Mouse (Mus musculus) frontal cortex, postnatal 25 days (tissue): ENCODE measurements around the gene Pigk.

Experiments used
- DNase-seq, 2 experiments: peaks; one replicate each; pipeline ENCODE4 v3.0.0; 2022; ENCODE audit warnings: low spot score in 2 of 2

Gene Pigk

DNA sequence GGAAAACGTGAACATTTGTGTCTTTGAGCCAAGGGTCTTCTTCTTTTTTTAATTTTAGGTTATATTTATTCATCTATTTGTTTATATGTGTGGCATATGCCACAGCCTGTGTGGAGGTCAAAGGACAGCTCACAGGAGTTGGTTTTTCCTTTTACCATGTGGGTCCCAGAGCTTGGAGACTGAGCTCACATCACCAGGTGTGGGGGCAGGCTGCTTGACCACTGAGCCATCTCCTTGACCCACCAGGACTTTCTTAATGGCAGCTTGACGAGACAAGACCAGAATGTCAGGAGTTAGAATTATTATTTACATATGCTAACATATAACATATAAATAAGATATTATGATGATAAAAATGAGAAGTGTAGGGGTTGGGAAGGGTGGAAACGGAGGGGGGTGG, 182.2 kb downstream of the Pigk start:
- DNase-seq: no peak

GRCm38 (mm10) chr3:152897196-152897595, 183.3 kb downstream of the Pigk start:
- DNase-seq: no peak

DNA sequence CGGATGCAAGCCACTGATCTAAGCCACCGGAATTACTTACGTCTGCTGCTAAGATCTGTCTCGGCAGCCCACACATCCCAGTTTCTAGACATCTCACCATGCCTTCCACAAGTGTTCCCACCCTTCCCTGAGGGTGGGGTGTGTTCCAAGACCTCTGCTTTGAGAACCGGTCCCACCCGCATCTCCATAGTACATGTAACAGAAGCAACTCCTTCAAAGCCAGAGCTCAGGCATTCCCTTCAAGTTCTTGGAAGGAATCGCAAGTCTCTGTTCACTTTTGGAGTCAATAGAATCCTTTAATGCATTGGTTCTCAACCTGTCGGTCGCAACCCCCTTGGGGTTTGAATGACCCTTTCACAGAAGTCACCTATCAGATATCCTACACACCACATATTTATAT, 185.0 kb downstream of the Pigk start:
- DNase-seq: no peak

- no peak for DNase-seq
Measured at GRCm38 (mm10) chr3:152905026-152905425, 191.1 kb downstream of the Pigk start.

- DNase-seq: no peak
Measured at GRCm38 (mm10) chr3:152905800-152906199, 191.9 kb downstream of the Pigk start.

DNA sequence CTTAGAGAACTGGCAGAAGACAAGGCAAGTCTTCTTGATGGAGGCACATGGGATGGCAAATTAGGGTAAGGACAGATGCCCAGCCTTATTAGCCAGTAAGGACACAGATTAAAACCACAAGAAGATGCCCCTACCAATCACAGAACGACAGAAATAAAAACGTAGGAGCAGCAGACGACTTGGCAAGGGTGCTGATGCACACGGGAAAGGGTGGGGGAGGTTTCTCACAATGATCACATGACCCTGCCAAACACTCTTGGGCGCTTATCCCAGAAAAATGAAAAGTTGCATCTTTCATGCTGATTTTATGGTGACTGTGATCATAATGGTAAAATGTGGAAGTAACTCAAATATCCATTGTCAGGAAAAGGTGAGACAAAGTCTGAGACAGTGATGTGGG, 193.2 kb downstream of the Pigk start:
- DNase-seq: no peak

DNA sequence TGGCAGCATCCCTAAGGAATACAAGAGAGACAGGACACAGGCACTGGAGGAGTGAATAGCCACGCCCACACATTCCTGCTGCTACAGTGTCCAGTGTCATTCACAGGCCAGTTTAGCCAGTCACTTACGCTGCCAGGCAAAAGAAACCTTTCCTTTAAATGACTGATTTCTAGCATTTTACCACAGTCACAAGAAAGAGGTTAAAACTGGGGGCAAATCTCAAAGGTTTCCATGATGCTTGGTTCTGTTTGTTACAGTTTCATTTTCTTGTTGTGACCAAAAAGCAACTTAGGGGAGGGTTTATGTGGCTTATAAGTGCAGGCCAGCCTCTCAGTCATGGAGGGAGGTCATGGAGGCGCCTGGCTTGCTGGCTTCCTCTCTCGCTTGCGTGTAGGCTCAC, 193.8 kb downstream of the Pigk start:
- DNase-seq: no peak

- DNase-seq: no peak
Measured at GRCm38 (mm10) chr3:152911578-152911977, 197.7 kb downstream of the Pigk start.

DNA sequence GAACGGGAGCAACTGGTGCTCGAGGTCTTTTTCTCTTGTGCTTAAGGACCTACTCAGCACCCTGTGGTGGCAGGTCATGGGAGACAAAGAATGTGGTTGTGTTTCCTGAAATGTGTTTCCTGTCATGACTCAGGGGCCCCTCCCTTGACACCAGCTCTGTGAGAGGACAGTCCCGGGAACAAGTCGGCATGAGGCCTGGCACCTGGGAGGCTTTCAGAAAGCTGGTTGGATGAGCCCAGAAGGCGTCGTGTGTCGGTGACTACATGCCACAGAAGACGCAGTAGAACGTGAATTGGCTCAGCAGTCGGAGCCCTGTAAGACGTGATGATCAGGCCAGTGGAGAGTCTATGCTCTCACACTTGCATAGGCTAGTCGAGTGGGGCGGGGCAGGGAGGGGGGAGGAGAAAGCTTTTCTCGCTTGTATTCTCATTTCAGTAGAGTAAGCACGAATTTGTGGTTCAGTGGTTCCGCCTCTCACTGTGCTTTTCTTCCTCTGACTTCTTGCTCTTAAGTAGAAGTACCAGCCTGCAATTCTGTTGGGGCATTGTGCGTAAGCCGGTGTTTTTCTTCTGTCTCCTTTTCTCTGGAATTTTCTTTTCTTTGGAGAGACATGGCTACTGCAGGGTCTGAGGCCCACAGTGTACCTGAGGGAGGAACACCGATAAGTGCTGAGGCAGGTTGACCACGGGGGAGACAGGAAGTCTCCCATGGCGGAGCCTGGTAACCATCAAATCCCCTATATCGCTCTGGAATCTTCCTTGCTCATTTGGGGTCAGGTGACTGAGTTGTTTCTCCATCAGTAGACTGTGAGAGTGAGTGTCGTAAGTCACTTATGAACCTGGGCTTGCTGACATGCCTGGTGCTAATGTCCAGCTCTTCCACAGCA, 198.6 kb downstream of the Pigk start:
- DNase-seq: no peak

DNA sequence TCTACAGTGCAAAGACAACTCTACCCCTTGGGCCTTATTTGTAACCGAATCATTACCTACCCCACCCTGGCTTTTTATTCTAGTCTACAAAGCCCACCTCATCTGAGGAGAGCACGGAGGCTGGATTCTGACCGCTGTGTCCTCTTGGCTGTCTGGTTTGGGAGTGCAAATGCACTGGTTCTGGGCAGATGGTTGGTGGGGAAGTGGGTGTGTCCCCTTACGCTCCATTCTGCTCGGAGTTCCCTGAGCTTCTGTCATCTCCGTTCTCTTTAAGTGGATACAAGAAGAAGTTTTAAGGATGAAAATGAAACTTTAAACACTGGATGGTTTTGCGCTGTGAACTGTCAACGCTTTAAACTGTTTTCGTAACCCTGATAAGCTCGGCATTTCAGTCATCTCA, 199.2 kb downstream of the Pigk start:
- no peak for DNase-seq

- DNase-seq: no peak
Measured at GRCm38 (mm10) chr3:152913625-152914024, 199.7 kb downstream of the Pigk start.

DNA sequence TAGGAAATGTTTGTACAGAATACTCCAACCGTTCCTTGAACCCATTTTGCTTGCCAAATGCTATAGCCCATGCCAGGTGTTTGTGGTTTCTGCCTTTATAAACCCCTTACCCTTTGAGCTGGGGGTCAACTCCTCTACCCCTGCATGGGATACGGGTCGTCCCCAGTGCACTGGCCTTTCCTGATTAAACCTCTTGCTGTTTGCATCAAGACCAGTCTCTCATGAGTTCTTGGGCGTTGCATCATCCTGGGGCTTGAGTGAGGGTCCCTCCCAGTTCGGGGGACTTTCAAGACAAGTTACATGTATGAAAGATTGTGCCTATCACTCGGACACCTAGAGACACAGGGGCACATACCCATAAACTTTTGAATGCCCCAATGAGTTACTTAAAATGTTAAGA, 200.5 kb downstream of the Pigk start:
- DNase-seq: no peak

GRCm38 (mm10) chr3:152917579-152917978, 203.7 kb downstream of the Pigk start:
- no peak for DNase-seq

- DNase-seq: no peak
Measured at GRCm38 (mm10) chr3:152919101-152919500, 205.2 kb downstream of the Pigk start.

DNA sequence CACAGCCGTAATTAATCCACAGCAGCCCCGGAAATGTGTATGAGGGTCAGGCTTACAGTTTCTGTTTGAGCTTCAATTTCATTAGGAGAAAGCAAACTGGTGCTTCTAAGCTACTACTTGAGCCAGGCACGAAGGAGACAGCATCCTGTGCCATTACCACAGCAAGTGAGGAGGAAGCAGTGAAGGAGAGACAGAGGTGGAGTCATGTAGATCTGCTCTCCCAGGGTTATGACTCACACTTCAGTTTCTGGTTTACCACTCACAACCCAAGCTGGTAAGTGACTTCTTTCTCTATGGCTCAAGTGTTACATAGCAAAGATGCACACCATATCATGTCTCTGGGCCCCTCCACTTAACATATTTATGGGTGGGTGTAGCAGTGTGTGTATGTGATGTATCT, 206.5 kb downstream of the Pigk start:
- DNase-seq: no peak

DNA sequence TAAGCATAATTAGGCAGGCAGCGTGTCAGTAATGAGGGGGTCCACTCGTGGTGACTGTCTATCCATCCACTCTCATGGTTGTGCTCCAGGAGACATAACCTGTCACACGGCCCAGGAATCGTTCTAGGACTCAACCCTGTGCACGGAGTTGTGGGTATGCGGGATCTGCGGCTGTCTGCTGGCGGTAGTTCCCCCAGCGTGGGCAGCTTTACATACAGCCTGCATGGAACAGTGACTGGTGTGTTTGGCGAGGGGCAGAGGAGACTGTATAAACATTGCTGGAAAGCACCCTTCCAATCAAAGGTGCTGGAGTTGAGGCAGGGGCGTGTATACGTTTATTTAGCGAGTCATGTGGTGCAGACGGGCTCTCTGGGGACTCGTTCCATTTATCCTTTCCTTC, 209.6 kb downstream of the Pigk start:
- no peak for DNase-seq

DNA sequence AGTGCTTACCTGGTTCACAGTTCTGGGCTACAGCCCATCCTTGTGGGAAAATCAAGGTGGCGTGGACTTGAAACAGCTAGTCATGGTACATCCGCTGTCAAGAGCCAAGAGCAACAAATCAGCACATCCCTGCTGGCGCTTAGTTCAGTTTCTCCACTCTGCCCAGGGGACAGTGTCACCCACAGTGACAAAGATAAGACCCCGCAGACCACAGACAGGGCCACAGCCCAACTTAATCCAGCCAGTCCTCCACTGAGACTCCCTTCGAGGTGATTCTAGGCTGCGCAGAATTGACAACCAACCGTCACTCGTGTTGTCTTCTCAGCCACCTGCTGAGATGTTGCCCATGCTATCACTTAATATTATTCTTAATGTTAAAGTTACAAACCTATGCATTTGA, 211.5 kb downstream of the Pigk start:
- DNase-seq: no peak

GRCm38 (mm10) chr3:152926166-152926565, 212.3 kb downstream of the Pigk start:
- no peak for DNase-seq

GRCm38 (mm10) chr3:152928287-152928975, 214.5 kb downstream of the Pigk start:
- DNase-seq: no peak

DNA sequence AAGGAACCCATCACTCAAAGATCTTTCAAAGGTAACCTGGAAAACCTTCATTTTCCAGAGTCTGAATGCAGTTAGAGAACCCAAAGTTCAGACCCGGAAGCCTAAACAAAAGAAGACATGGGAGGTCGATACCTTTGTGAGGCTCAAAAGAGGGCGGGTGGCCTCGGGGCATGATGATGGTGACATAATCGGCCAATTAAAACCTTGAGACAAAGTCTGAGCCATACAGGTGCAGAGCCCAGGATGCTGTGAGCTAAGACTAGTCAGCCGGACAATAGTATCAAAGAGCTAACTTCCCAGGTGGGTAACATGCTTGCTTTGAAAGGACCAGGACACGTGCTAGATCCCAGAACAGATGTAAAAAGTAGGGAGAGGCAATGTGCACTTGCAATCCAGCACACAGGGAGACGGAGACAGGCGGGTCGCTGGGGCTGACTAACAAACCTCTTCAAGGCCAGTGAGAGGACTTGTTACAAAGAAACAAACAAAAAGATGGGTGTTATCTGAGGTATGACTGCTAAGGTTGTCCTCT, 215.4 kb downstream of the Pigk start:
- DNase-seq: no peak

DNA sequence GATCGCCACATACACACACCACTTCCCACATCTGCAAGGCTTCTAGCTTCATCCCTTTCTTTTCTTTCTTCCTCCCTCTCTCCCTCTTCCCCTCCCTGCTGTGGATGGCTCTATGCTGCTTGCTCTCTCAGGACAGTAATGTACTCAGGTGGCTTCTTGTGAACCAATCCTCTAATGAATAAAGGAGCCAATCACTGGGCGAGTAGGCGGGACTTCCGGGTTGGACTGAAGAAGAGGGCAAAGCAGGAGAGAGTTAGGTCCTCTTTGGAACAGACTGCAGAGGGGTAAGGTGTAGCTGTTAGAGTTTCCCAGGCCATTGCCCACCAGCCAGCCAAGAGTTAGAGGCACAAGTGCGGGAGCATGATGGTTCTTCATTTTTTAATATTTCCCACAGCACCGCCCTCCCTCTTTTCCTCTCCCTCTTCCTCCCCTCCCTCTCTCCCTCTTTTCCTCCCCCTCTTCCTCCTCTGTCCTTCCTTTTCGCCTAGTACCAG, 215.9 kb downstream of the Pigk start:
- DNase-seq: no peak

GRCm38 (mm10) chr3:152931354-152931753, 217.5 kb downstream of the Pigk start:
- DNase-seq: no peak

GRCm38 (mm10) chr3:152932096-152932495, 218.2 kb downstream of the Pigk start:
- DNase-seq: no peak
